Mouse (Mus musculus): ENCODE data around the gene Zfp82.
A peak's percentile ranks its signal among the peaks of the same experiment; 100 is the strongest.
"Not testable (repeated sequence)": the region's sequence is repeated elsewhere in the genome, so short reads cannot be mapped to it uniquely, and the experiment has no call there.

DNA sequence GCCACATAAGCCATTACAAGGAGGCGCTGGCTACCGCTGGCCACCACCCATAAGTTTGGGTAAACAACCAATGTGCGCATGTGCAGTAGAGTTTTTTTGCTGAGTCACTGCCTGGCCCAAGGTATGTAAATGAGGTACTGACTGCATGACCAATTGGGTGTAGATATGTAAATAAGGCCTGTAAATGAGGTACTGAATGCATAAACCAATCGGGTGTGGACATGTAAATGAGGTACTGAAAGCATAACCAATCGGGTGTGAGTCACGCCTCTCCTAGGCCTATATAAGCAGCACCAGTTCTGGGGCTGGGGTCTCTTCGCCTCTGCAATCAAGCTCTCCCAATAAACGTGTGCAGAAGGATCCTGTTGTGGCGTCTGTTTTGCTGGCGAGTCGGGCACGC lies 45.2 kb upstream of the Zfp82 start:
- not testable (repeated sequence) for TF ChIP-seq HCFC1 (IDR thresholded peaks at IDR 0.05; ENCODE audit: borderline replicate concordance, insufficient read depth, low read length); CHD2 (IDR thresholded peaks at IDR 0.05; ENCODE audit: low read depth, low read length); ZNF384 (IDR thresholded peaks at IDR 0.05; ENCODE audit: low read depth, low read length); ZC3H11A (IDR thresholded peaks at IDR 0.05; ENCODE audit: borderline replicate concordance, low read depth, low read length)
- TF ChIP-seq MAFK (IDR thresholded peaks at IDR 0.05; ENCODE audit: insufficient read depth, low read depth, low read length), result peak; percentile 89

Measured in ES-E14 (cell line).